8 mouse cellular contexts compared by ENCODE assay signal in genomic region chr1:74854306-74855056, GRCm38 (mm10). TPM values are rescaled to one million over a fixed set of nuclear protein-coding genes. Genes with fewer than 3 reads are reported as not detected.
A peak's percentile ranks its signal among the peaks of the same experiment; 100 is the strongest.
DNase-seq lines count a peak whose midpoint lies in the region; ATAC-seq and TF ChIP-seq lines count a peak whose summit lies in the region.

TSS of gene Cdk5r2 (plus strand) at chr1:74854934.

- H3K36me3 ChIP-seq in ES-E14 (ENCODE audit: control insufficient read depth, insufficient read depth, low read length, poor library complexity, severe bottlenecking) = no peaks in the 10 kb centered on the region
- no peaks in the 10 kb centered on the region for H3K36me3 ChIP-seq in hindbrain, embryonic 11.5 days (ENCODE audit: control insufficient read depth, insufficient read depth, low read length)
- H3K36me3 ChIP-seq in lung, embryonic 14.5 days (ENCODE audit: insufficient read depth) = no peaks in the 10 kb centered on the region

- H3K4me3 ChIP-seq in ES-E14 (ENCODE audit: insufficient read depth in 1 of 2, low read depth in 1 of 2, low read length in 2 of 2, poor library complexity in 1 of 2, severe bottlenecking in 1 of 2) = peak within 1 kb of the TSS; percentile 73 to 75
- H3K4me3 ChIP-seq in hindbrain, embryonic 11.5 days (ENCODE audit: low read depth, low read length) = peak within 1 kb of the TSS; percentile 63
- H3K4me3 ChIP-seq in lung, embryonic 14.5 days (ENCODE audit: low read depth, low read length) = peak within 1 kb of the TSS; percentile 59

- H3K9me3 ChIP-seq in ES-E14 (ENCODE audit: control insufficient read depth, insufficient read depth, low read depth, low read length) = no peaks in the 10 kb centered on the region
- no peaks in the 10 kb centered on the region for H3K9me3 ChIP-seq in hindbrain, embryonic 11.5 days (ENCODE audit: control insufficient read depth, low read length)
- H3K9me3 ChIP-seq in lung, embryonic 14.5 days (ENCODE audit: low read depth, low read length) = no peaks in the 10 kb centered on the region

- peak within 1 kb of the TSS; percentile 67 for H3K4me2 ChIP-seq in hindbrain, embryonic 11.5 days (replicated peaks; ENCODE audit: low read depth, low read length)
- H3K4me2 ChIP-seq in lung, embryonic 14.5 days = peak within 1 kb of the TSS; percentile 95

- peak; percentile 86 for ATAC-seq in hindbrain, embryonic 11.5 days (ENCODE audit: low FRiP score)
- peak; percentile 93 for ATAC-seq in lung, embryonic 14.5 days (ENCODE audit: insufficient read depth)

- no peak within 1 kb of the TSS for H3K27ac ChIP-seq in ES-E14 (ENCODE audit: insufficient read depth, low read depth, low read length, poor library complexity, severe bottlenecking)
- peak within 1 kb of the TSS; percentile 76 for H3K27ac ChIP-seq in hindbrain, embryonic 11.5 days (ENCODE audit: low read depth, low read length)
- no peak within 1 kb of the TSS for H3K27ac ChIP-seq in lung, embryonic 14.5 days (ENCODE audit: low read depth)

- TF ChIP-seq CTCF in lung, embryonic 14.5 days (IDR thresholded peaks at IDR 0.05; ENCODE audit: low read depth) = no peak

- H3K4me1 ChIP-seq in ES-E14 (ENCODE audit: control insufficient read depth in 2 of 2, insufficient read depth in 2 of 2, low read length in 2 of 2, poor library complexity in 1 of 2) = peaks cover 5 to 42% of the 10 kb centered on the region in 2 experiments; a peak in 3 of 4 replicates
- H3K4me1 ChIP-seq in hindbrain, embryonic 11.5 days (replicated peaks; ENCODE audit: control insufficient read depth, insufficient read depth, low read length) = peaks cover 16% of the 10 kb centered on the region
- H3K4me1 ChIP-seq in lung, embryonic 14.5 days (ENCODE audit: insufficient read depth) = peaks cover 9% of the 10 kb centered on the region; the same call in 1 of the 2 replicates

- in situ Hi-C loops in ES-E14 (cut with MboI; ENCODE audit: low sequenced_read_pairs in 2 of 2, unreplicated experiment in 2 of 2) = loop anchor here in 1 of 2 experiments (10.0 kb wide), 2 partner anchors 50 to 80 kb away; partner anchors contain the start of gene Wnt6

- WGBS in hindbrain, embryonic 11.5 days = under 1% methylated on average over 30 of the region's 39 CpGs
- 3% methylated on average over 39 of the region's 39 CpGs for WGBS in lung, embryonic 14.5 days

- H3K27me3 ChIP-seq in hindbrain, embryonic 11.5 days (ENCODE audit: control insufficient read depth, insufficient read depth, low read length) = peaks cover 23% of the 10 kb centered on the region
- H3K27me3 ChIP-seq in lung, embryonic 14.5 days (ENCODE audit: insufficient read depth, low read length) = peaks cover 96% of the 10 kb centered on the region

- peak within 1 kb of the TSS; percentile 47 for H3K9ac ChIP-seq in ES-E14 (ENCODE audit: insufficient read depth, low read depth, low read length, poor library complexity, severe bottlenecking)
- H3K9ac ChIP-seq in hindbrain, embryonic 11.5 days (ENCODE audit: low read depth, low read length) = peak within 1 kb of the TSS; percentile 71
- H3K9ac ChIP-seq in lung, embryonic 14.5 days = peak within 1 kb of the TSS; percentile 42

- peak; percentile 97 for DNase-seq in ES-E14 (ENCODE audit: low read depth, low spot score)
- peak; percentile 99 for DNase-seq in cerebellum, adult 9-10 months
- peak; percentile 89 to 91 for DNase-seq in frontal cortex, postnatal 10 days (ENCODE audit: low spot score in 2 of 2)
- peak; percentile 96 for DNase-seq in hindbrain, embryonic 11.5 days (ENCODE audit: low spot score)
- peak; percentile 96 for DNase-seq in layer of hippocampus, adult 9-10 months (ENCODE audit: low spot score)
- DNase-seq in lung, embryonic 14.5 days = peak; percentile 95
- DNase-seq in ovary, adult 18-20 months (ENCODE audit: low spot score) = peak; percentile 68
- peak; percentile 50 to 65 for DNase-seq in thymus, adult 18-20 months

TF ChIP-seq in ES-E14, 5 proteins besides CTCF, POLR2A, EP300 and RAD21:
- TF ChIP-seq ZNF384 (IDR thresholded peaks at IDR 0.05; ENCODE audit: low read depth, low read length) (no peak), HCFC1 (IDR thresholded peaks at IDR 0.05; ENCODE audit: borderline replicate concordance, insufficient read depth, low read length) (no peak), MAFK (IDR thresholded peaks at IDR 0.05; ENCODE audit: insufficient read depth, low read depth, low read length) (no peak), ZC3H11A (IDR thresholded peaks at IDR 0.05; ENCODE audit: borderline replicate concordance, low read depth, low read length) (no peak), CHD2 (IDR thresholded peaks at IDR 0.05; ENCODE audit: low read depth, low read length) (peak; percentile 92)
TF ChIP-seq in ES-E14: peak in this region for 1.

RNA-seq across cellular contexts. Expression of gene Cdk5r2, which starts in this region (rescaled TPM):
- total RNA-seq in ES-E14 (2012; rRNA removed) = 0.26 and 0.54 TPM in 2 replicates
- polyA plus RNA-seq in hindbrain, embryonic 11.5 days (2014; fragmentation: Nextera tagmentation; extraction: Ambion mirVana) = 4.6 and 5.3 TPM in 2 replicates
- polyA plus RNA-seq in lung, embryonic 14.5 days (2014; fragmentation: Nextera tagmentation; extraction: Ambion mirVana) = not detected in 2 replicates

Comparison
In these comparisons a context has a peak if more than half of its experiments do, and no peak if none do; other contexts are left out.
1. Peak in DNase-seq, H3K4me3 ChIP-seq and H3K9ac ChIP-seq in ES-E14; RNA of the gene not detected or under 1 TPM.
2. Peak in DNase-seq, ATAC-seq, H3K4me3 ChIP-seq, H3K9ac ChIP-seq and H3K4me2 ChIP-seq in lung, embryonic 14.5 days; RNA of the gene not detected or under 1 TPM.